Mouse (Mus musculus) lung, postnatal 0 days (tissue): ENCODE measurements at regions not wholly inside any gene's neighbourhood (a gene's known extent, or its start where the extent isn't known, plus 50 kb on each side); places are given as distances from the start of the nearest gene placed in this dataset.

Experiments
- CTCF ChIP-seq: IDR thresholded peaks from 2 replicates; pipeline ENCODE4 v1.5.1; 2016; ENCODE audit warnings: antibody characterized with exemption, mild to moderate bottlenecking
- EP300 ChIP-seq: IDR thresholded peaks from 2 replicates; pipeline ENCODE4 v1.6.1; 2016; ENCODE audit warnings: antibody characterized with exemption, mild to moderate bottlenecking, control low read depth

DNA sequence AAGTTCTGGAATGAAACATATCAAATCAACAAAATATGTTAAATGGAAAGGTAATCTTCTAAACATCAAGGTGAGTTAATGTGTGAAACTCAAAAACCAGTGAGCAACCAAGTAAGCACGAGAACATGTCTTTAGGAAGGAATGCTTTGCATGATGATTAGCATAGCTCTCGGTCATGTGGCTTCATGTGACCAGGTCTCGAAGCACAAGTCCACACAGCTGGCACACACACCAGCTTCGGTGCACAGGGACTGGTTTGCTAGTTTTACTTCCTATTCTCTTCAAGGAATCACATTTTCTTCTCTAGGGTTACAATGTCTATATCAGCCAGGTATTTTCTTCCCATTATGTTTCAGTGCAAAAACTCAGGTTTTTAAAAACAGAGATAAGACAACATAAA, 586.1 kb downstream of the Hdgfl1 start:
- no peak for TF ChIP-seq CTCF
- no peak for TF ChIP-seq EP300
